Mouse (Mus musculus) heart, embryonic 12.5 days (tissue): ENCODE results near the gene 4930452B06Rik. TPM values are rescaled to one million over a fixed set of nuclear protein-coding genes. Genes with fewer than 3 reads are reported as not detected.

Experiments used
- ATAC-seq: fragments of 200-750 bp; cut with Nextera tagmentation; 2 replicates; pipeline ENCODE4 v1.8.0; 2017; ENCODE audit warnings: moderate TSS enrichment, moderate library complexity; ENCODE audit not compliant: insufficient number of reproducible peaks, low FRiP score
- H3K27ac ChIP-seq: fragments of 300-500 bp; sonication (generic); 2 replicates; pipeline ENCODE4 v1.5.1; 2016; ENCODE audit warnings: mild to moderate bottlenecking, moderate library complexity; ENCODE audit not compliant: poor library complexity, severe bottlenecking
- H3K27me3 ChIP-seq: fragments of 300-500 bp; sonication (generic); replicated peaks from 2 replicates; pipeline ENCODE4 v1.6.1; 2016; ENCODE audit warnings: mild to moderate bottlenecking, moderate library complexity
- H3K36me3 ChIP-seq: fragments of 300-500 bp; sonication (generic); 2 replicates; pipeline ENCODE4 v1.6.1; 2016; ENCODE audit warnings: mild to moderate bottlenecking, moderate library complexity
- H3K4me1 ChIP-seq: fragments of 300-500 bp; sonication (generic); replicated peaks from 2 replicates; pipeline ENCODE4 v1.6.1; 2016; ENCODE audit warnings: mild to moderate bottlenecking
- H3K4me2 ChIP-seq: fragments of 300-500 bp; sonication (generic); 2 replicates; pipeline ENCODE4 v1.6.1; 2016; ENCODE audit warnings: mild to moderate bottlenecking, moderate library complexity
- H3K4me3 ChIP-seq: fragments of 300-500 bp; sonication (generic); 2 replicates; pipeline ENCODE4 v1.5.1; 2016; ENCODE audit warnings: mild to moderate bottlenecking
- H3K9ac ChIP-seq: fragments of 300-500 bp; sonication (generic); 2 replicates; pipeline ENCODE4 v1.6.1; 2016; ENCODE audit warnings: mild to moderate bottlenecking, moderate library complexity
- H3K9me3 ChIP-seq: fragments of 300-500 bp; sonication (generic); replicated peaks from 2 replicates; pipeline ENCODE4 v1.6.1; 2016; ENCODE audit warnings: mild to moderate bottlenecking, moderate library complexity
- WGBS: fragments of 180-500 bp; shearing (Covaris S2); methylation state at CpG from one replicate; pipeline ENCODE4 v1.1.7; 2016; 5-methylcytosine and 5-hydroxymethylcytosine counted together
- polyA plus RNA-seq: library from polyadenylated mRNA; unstranded; fragments of >200 nt; fragmentation: Nextera tagmentation; extraction: Ambion mirVana; gene quantifications from 2 replicates; pipeline ENCODE4 v1.2.1, GENCODE M21; 2016

The 4930452B06Rik gene
- polyA plus RNA-seq, 1 experiment from 2014 or later: 21.4 TPM

DNA sequence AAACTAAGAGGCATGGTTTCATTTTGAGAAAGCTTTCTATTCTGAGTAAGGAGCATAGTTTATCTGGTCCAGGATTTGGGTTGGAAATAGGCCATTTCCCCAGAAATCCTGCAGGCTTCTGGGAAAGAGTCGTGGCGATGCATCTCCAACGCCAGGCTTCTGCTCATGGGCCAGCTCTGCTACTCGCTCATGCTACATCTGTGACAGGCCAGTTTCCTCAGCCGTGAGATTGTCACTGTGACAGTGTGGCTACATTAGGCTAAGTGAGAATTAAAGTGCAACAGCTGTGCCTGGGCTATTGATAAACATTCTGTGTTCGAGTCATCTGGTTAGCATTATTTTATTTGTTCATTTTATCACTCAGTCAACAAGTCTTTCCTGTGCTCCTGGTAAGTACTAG, 140.8 kb downstream of the 4930452B06Rik start:
- 0 out of 2 replicates have a peak, but pooled peaks cover 2% of the 10 kb centered on the region for H3K36me3 ChIP-seq
- H3K9ac ChIP-seq: no peak overlapping the region
- no peaks in the 10 kb centered on the region for H3K4me1 ChIP-seq
- no peak overlapping the region for H3K4me3 ChIP-seq
- no peaks in the 10 kb centered on the region for H3K27me3 ChIP-seq
- no peak overlapping the region for H3K4me2 ChIP-seq
- 81% methylated on average over 6 of the region's 6 CpGs for WGBS
- H3K9me3 ChIP-seq: peaks cover 4% of the 10 kb centered on the region; the same call in 1 of the 2 replicates
- no peak overlapping the region for H3K27ac ChIP-seq
- ATAC-seq: no peak

DNA sequence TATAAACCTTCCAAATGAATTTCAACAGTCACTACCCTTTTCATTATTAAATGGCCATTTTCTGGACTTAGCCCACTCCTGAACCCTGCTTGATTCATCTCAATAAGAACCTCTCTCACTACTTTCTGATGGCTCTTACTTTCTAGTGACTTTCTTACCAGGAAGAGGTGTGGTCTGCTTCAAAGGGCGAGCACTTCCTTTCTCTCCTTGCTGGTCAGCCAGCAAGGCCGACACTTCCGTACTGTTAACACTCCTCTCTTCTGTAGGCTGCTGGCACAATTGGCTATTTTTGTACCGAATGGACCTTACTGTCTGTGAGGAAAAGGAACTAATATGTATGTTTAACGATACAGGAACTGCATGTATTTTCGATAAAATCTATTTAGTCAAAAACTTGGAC, 148.4 kb downstream of the 4930452B06Rik start:
- WGBS: 49% methylated on average over 6 of the region's 6 CpGs
- no peaks in the 10 kb centered on the region for H3K27me3 ChIP-seq
- H3K4me3 ChIP-seq: no peak overlapping the region
- ATAC-seq: no peak
- H3K4me1 ChIP-seq: no peaks in the 10 kb centered on the region
- H3K9me3 ChIP-seq: no peaks in the 10 kb centered on the region
- H3K9ac ChIP-seq: no peak overlapping the region
- H3K27ac ChIP-seq: no peak overlapping the region
- no peaks in the 10 kb centered on the region for H3K36me3 ChIP-seq
- H3K4me2 ChIP-seq: no peak overlapping the region

DNA sequence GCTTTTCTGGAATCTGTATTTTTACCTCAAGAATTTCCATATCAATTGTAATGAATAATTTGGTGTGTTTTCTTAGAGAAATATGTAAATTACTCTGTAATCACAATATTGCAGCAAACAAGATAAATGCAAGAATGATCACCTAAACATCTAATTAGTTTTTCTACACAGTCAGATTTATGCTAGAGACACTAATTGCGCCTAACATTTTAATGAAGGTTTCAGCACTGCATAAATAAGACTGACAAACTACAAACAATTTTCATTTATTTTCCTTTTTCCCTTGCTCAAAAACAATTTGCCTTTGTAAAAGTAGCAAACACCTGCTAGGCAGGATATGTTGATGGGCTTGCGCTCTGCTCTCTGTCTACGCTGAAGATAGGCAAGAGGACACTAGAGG, 152.0 kb downstream of the 4930452B06Rik start:
- Histone ChIP-seq H3K4me3 (no peak overlapping the region), H3K4me2 (no peak overlapping the region), H3K27ac (no peak overlapping the region), H3K36me3 (no peaks in the 10 kb centered on the region), H3K27me3 (no peaks in the 10 kb centered on the region), H3K9me3 (no peaks in the 10 kb centered on the region), H3K9ac (no peak overlapping the region), H3K4me1 (no peaks in the 10 kb centered on the region)
- 99% methylated on average over 3 of the region's 3 CpGs for WGBS
- ATAC-seq: no peak

DNA sequence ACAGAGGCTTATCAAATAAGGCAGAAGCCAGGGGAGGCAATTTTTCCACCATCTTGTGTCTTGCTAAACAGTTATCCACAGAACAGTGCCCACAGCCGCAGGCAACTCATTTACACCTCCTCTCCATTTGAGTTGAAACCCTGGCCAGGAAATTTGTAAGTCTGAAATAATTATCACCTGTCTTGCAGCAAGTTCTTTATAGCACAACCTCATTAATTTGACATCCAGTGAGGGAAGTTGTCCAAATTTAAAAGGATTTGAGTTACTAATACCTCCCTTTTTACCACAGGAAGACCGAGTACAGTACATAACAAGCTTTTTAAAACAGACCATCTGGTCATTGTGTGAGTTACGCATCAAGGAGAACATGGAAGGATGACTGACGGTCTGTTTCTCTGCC, 154.8 kb downstream of the 4930452B06Rik start:
- no peak overlapping the region for H3K9ac ChIP-seq
- WGBS: 83% methylated on average over 4 of the region's 4 CpGs
- H3K27me3 ChIP-seq: no peaks in the 10 kb centered on the region
- H3K4me1 ChIP-seq: no peaks in the 10 kb centered on the region
- H3K27ac ChIP-seq: no peak overlapping the region
- no peaks in the 10 kb centered on the region for H3K9me3 ChIP-seq
- H3K4me2 ChIP-seq: no peak overlapping the region
- ATAC-seq: no peak
- no peaks in the 10 kb centered on the region for H3K36me3 ChIP-seq
- no peak overlapping the region for H3K4me3 ChIP-seq

DNA sequence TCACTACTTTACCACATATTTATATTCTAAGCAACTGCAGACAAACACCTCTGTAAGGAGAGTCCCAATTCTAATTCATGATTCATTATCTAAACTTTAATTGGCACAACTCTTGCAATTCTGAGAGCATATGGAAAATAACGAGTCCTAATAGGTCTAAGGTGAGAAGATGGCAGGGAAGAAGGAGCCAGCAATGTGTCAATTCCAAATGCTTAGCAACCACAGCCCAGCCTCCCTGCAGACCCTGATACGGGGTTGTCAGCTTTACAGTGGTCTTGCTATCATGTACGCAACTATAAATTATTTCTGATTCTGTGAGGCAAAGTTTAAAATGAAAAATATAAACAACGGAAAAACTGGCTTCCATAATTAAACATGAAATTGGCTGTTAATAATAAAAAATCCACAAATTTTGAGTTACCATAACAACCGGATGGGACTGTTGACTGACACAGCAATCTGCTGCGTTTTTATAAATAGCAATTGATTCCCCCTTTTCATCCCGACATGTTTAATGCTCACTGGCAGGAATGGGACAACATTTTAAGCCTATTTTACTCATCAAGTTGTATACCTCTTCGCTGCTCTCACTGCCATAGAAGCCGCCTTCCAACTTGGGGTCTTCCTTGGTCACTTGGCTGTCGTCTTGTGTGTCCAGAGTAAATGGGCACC, 155.6 kb downstream of the 4930452B06Rik start:
- no peak overlapping the region for H3K4me3 ChIP-seq
- no peak for ATAC-seq
- no peak overlapping the region for H3K9ac ChIP-seq
- H3K27ac ChIP-seq: no peak overlapping the region
- H3K4me2 ChIP-seq: no peak overlapping the region
- H3K27me3 ChIP-seq: no peaks in the 10 kb centered on the region
- WGBS: 85% methylated on average over 10 of the region's 10 CpGs
- no peaks in the 10 kb centered on the region for H3K36me3 ChIP-seq
- H3K9me3 ChIP-seq: no peaks in the 10 kb centered on the region
- no peaks in the 10 kb centered on the region for H3K4me1 ChIP-seq

DNA sequence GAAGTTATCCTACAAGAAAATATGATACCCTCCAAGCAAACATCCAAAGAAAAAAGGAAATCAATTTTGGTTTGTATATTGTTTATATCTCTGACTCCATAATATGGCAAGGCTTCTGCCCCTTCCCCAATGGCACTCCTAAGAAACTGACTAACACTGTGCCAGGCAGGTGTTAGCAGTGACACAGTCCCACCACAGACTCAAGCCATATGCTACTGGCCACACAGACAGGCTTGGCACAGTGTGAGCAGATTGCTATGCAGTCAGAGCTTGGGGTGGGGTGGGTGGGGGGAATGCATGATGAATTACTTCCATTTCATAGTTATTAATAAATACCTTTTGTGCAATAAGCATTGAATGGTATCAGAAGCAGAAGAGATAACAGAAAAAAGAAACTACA, 157.4 kb downstream of the 4930452B06Rik start:
- Histone ChIP-seq H3K27me3 (no peaks in the 10 kb centered on the region), H3K4me3 (no peak overlapping the region), H3K4me2 (no peak overlapping the region), H3K4me1 (no peaks in the 10 kb centered on the region), H3K9ac (no peak overlapping the region), H3K27ac (no peak overlapping the region), H3K36me3 (no peaks in the 10 kb centered on the region), H3K9me3 (no peaks in the 10 kb centered on the region)
- ATAC-seq: no peak

DNA sequence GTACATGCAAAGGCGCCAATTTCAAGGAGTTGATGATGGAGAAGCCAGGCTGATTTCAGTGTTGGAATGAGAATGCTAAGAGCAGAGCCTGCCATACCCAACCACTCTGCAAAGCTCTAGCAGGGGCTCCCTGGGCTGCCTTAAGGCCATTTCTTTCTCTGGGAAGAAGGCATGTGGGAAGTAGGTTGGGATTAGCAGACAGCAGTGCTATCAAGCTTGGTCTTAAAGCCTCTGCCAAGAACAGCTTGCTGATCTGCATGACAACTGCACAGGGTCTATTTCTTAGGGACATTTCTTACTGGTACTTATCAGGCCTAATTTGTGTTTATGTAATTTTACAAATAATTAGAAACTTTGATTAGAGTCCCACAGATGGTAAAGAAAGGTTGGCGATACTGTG, 161.8 kb downstream of the 4930452B06Rik start:
- Histone ChIP-seq H3K4me2 (no peak overlapping the region), H3K9ac (no peak overlapping the region)
- ATAC-seq: no peak

DNA sequence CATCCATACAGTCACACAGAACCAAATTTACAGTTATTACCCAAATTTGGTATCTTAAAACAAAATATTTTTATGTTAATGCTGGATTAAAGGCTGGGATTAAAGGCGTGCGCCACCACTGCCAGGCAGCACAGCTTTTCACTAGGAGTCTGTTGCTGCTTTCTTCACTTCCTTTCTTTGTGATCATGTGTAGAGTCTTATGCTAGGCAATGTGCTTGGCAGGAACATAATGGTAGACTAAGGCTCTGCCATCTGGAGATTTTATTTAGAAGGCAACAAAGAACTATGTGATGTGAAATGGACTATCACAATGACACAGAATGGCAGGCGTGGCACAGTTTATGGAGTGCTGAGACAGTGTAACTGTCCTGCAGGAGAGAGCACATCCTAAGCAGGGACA, 162.7 kb downstream of the 4930452B06Rik start:
- Histone ChIP-seq H3K27me3 (no peaks in the 10 kb centered on the region), H3K4me1 (no peaks in the 10 kb centered on the region), H3K36me3 (no peaks in the 10 kb centered on the region), H3K4me3 (no peak overlapping the region), H3K9ac (no peak overlapping the region), H3K9me3 (no peaks in the 10 kb centered on the region), H3K4me2 (no peak overlapping the region), H3K27ac (no peak overlapping the region)
- ATAC-seq: no peak
- 85% methylated on average over 3 of the region's 3 CpGs for WGBS

More for the DNA sequence above, 161.8 kb downstream of the 4930452B06Rik start:
- no peak overlapping the region for H3K4me3 ChIP-seq
- WGBS: 87% methylated on average over 2 of the region's 2 CpGs
- no peaks in the 10 kb centered on the region for H3K36me3 ChIP-seq
- H3K27me3 ChIP-seq: no peaks in the 10 kb centered on the region
- no peaks in the 10 kb centered on the region for H3K9me3 ChIP-seq
- no peaks in the 10 kb centered on the region for H3K4me1 ChIP-seq
- H3K27ac ChIP-seq: no peak overlapping the region

DNA sequence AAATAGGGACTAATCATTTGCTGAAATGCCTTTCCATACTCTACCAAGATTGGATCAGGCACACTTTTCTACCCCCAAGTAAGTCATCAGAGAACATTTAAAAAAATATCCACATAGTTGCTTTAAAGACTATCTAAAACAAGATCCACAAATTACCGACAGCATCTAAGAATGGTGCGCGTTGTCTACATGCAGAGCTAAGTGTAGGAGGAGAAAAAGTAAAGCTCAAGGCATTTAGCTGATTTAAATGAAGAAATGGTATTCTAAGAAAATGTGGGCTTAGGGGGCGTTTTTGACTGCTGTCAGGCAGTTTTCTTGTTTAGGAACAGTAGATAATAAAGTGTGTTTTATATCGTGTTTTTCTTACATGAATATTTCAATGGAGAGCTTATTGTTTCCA, 163.5 kb downstream of the 4930452B06Rik start:
- WGBS: 86% methylated on average over 5 of the region's 5 CpGs
- ATAC-seq: no peak

DNA sequence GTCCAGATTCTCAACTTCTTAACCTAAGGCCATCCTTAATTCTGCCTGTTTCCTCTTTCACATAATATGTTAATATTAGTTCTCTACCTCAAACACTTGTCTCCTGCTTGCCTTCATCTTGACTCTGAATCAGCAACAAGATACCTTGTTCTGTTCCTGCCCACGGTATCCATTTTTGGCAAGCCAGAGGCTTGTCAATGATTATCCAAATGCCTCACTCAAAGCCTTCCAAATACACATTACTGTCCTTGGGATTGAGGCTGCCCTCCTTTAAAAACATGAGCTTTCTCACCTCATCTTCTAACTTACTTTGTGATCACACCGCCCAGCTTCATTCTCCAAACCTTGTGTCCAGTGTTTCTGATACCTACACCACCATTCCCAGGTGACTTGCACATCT, 170.3 kb downstream of the 4930452B06Rik start:
- H3K9ac ChIP-seq: no peak overlapping the region
- no peak for ATAC-seq
- no peaks in the 10 kb centered on the region for H3K4me1 ChIP-seq
- no peaks in the 10 kb centered on the region for H3K9me3 ChIP-seq
- 85% methylated on average over 2 of the region's 2 CpGs for WGBS
- H3K27me3 ChIP-seq: no peaks in the 10 kb centered on the region
- H3K27ac ChIP-seq: no peak overlapping the region
- H3K36me3 ChIP-seq: no peaks in the 10 kb centered on the region
- H3K4me2 ChIP-seq: no peak overlapping the region
- no peak overlapping the region for H3K4me3 ChIP-seq

More for the DNA sequence above, 163.5 kb downstream of the 4930452B06Rik start:
- no peaks in the 10 kb centered on the region for H3K27me3 ChIP-seq
- no peak overlapping the region for H3K4me3 ChIP-seq
- no peak overlapping the region for H3K4me2 ChIP-seq
- H3K9me3 ChIP-seq: no peaks in the 10 kb centered on the region
- H3K27ac ChIP-seq: no peak overlapping the region
- H3K9ac ChIP-seq: no peak overlapping the region
- no peaks in the 10 kb centered on the region for H3K4me1 ChIP-seq
- H3K36me3 ChIP-seq: no peaks in the 10 kb centered on the region

DNA sequence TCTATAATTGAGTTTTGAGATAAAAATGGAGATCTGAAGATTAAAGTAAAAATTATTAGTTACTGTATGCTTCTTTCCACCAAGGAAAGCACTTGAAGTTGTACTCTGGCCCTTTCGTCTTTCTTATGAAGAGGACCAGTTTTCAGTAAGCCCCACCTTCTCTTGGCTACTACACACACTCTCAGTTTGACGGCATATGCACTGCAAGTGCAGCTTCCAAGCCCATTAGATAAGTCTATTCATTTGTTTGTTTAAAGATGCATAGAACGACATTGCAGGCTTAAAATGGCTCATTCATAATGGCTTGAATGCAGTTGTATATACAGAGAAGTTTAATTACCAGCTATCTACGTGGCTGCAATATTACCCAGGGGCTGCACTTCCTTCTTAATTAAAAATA, 171.1 kb downstream of the 4930452B06Rik start:
- ATAC-seq: no peak
- H3K36me3 ChIP-seq: no peaks in the 10 kb centered on the region

DNA sequence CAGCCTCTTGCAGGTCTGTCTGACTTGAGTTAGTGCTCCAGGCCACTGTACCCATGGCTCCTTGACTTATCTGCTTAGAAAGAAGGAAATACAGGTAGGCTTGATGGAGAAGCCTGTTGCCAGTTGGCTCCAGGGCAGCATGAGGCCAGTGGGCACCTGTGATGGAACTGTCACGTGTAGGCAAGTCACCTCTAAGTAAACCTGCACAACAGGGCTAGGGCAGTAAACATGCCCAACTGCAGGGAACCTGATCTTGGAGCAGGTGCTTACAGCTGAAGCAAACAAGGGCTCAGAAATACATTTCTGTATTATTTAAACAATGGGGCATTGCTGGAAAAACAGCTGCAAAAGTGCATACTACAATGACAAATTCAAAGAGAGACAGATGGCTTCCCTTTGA, 171.8 kb downstream of the 4930452B06Rik start:
- H3K4me2 ChIP-seq: no peak overlapping the region

More for the DNA sequence above, 171.1 kb downstream of the 4930452B06Rik start:
- Histone ChIP-seq H3K9ac (no peak overlapping the region), H3K4me2 (no peak overlapping the region), H3K27ac (no peak overlapping the region), H3K4me3 (no peak overlapping the region), H3K27me3 (no peaks in the 10 kb centered on the region), H3K9me3 (no peaks in the 10 kb centered on the region), H3K4me1 (no peaks in the 10 kb centered on the region)
- 74% methylated on average over 4 of the region's 4 CpGs for WGBS

More for the DNA sequence above, 171.8 kb downstream of the 4930452B06Rik start:
- Histone ChIP-seq H3K27ac (no peak overlapping the region), H3K4me3 (no peak overlapping the region), H3K36me3 (no peaks in the 10 kb centered on the region), H3K9ac (no peak overlapping the region), H3K9me3 (no peaks in the 10 kb centered on the region), H3K27me3 (no peaks in the 10 kb centered on the region), H3K4me1 (no peaks in the 10 kb centered on the region)
- ATAC-seq: no peak
- 59% methylated on average over 1 of the region's 1 CpGs for WGBS
